Comparison of ENCODE assay signal across 16 mouse cellular contexts in genomic region chr8:45637745-45638144, GRCm38 (mm10).
"Had no signal": no experiment of that assay in that cellular context is flagged by ENCODE, and none has a peak within 500 bp of the region (broad histone marks: within the 10 kb centered on the region; RNA-seq: fewer than 3 reads in every experiment).

No protein-coding gene starts in this region.

- H3K4me3 ChIP-seq: lung, embryonic 15.5 days; megakaryocyte, embryonic 14.5 days; midbrain, embryonic 13.5 days; midbrain, embryonic 15.5 days; neural tube, embryonic 12.5 days; stomach, embryonic 15.5 days had no signal

- H3K4me1 ChIP-seq: lung, embryonic 15.5 days; megakaryocyte, embryonic 14.5 days; midbrain, embryonic 13.5 days; neural tube, embryonic 12.5 days; stomach, embryonic 15.5 days had no signal

- H3K9ac ChIP-seq: lung, embryonic 15.5 days; midbrain, embryonic 13.5 days; midbrain, embryonic 15.5 days; neural tube, embryonic 12.5 days; stomach, embryonic 15.5 days had no signal

- H3K9me3 ChIP-seq: lung, embryonic 15.5 days; megakaryocyte, embryonic 14.5 days; midbrain, embryonic 13.5 days; midbrain, embryonic 15.5 days; neural tube, embryonic 12.5 days; stomach, embryonic 15.5 days had no signal

- H3K36me3 ChIP-seq: lung, embryonic 15.5 days; midbrain, embryonic 13.5 days; midbrain, embryonic 15.5 days; neural tube, embryonic 12.5 days; stomach, embryonic 15.5 days had no signal

- DNase-seq: lung, adult 2 months; lung, postnatal 14 days; lung, postnatal 36 days; right cerebral cortex, postnatal 14 days; thymus, postnatal 14 days; thymus, postnatal 36 days had no signal

- H3K27me3 ChIP-seq: lung, embryonic 15.5 days; megakaryocyte, embryonic 14.5 days; midbrain, embryonic 13.5 days; midbrain, embryonic 15.5 days; neural tube, embryonic 12.5 days; stomach, embryonic 15.5 days had no signal

- H3K27ac ChIP-seq: lung, embryonic 15.5 days; macrophage; midbrain, embryonic 13.5 days; midbrain, embryonic 15.5 days; neural tube, embryonic 12.5 days; stomach, embryonic 15.5 days; stomach, postnatal 0 days had no signal

- H3K4me2 ChIP-seq: lung, embryonic 15.5 days; midbrain, embryonic 11.5 days; midbrain, embryonic 13.5 days; midbrain, embryonic 15.5 days; neural tube, embryonic 12.5 days; stomach, embryonic 15.5 days had no signal

- ATAC-seq: lung, postnatal 0 days; midbrain, embryonic 13.5 days; midbrain, embryonic 15.5 days had no signal
